Mouse (Mus musculus) layer of hippocampus, adult 8-10 months (tissue): Measurements from ENCODE around the gene Arid5a. TPM values are rescaled to one million over a fixed set of nuclear protein-coding genes. Genes with fewer than 3 reads are reported as not detected.
A peak's percentile ranks its signal among the peaks of the same experiment; 100 is the strongest.

Experiments used
- DNase-seq, 2 experiments: peaks; one replicate each; pipeline ENCODE4 v3.0.0; 2022; ENCODE audit warnings: low spot score in 2 of 2
- total RNA-seq, 4 experiments: library from RNA; stranded (reverse); gene quantifications; 2 replicates each; pipeline ENCODE4 v1.2.4; 2022

Gene Arid5a
- total RNA-seq, 4 experiments from 2014 or later, result 18.1 to 22.0 (median 18.8) TPM

GRCm38 (mm10) chr1:36293470-36293869 is 14.1 kb upstream of the Arid5a start:
- DNase-seq, result no peak

GRCm38 (mm10) chr1:36294402-36294801 is 13.1 kb upstream of the Arid5a start:
- no peak for DNase-seq

GRCm38 (mm10) chr1:36296466-36297149 is 10.9 kb upstream of the Arid5a start:
- DNase-seq, result no peak

- no peak for DNase-seq
Observed at GRCm38 (mm10) chr1:36298107-36298506, 9.4 kb upstream of the Arid5a start.

- DNase-seq, result no peak
Observed at GRCm38 (mm10) chr1:36299126-36299525, 8.4 kb upstream of the Arid5a start.

- DNase-seq, result no peak
Observed at GRCm38 (mm10) chr1:36299676-36300075, 7.9 kb upstream of the Arid5a start.

- no peak for DNase-seq
Observed at GRCm38 (mm10) chr1:36300486-36300885, 7.0 kb upstream of the Arid5a start.

GRCm38 (mm10) chr1:36302273-36302672 is 5.3 kb upstream of the Arid5a start:
- no peak for DNase-seq

GRCm38 (mm10) chr1:36302957-36303356 is 4.6 kb upstream of the Arid5a start:
- no peak for DNase-seq

GRCm38 (mm10) chr1:36303381-36304320 is 3.9 kb upstream of the Arid5a start:
- peak; percentile 82 to 86 for DNase-seq

- no peak for DNase-seq
Observed at GRCm38 (mm10) chr1:36304764-36305163, 2.8 kb upstream of the Arid5a start.

- DNase-seq, result no peak
Observed at GRCm38 (mm10) chr1:36306120-36306519, 1.4 kb upstream of the Arid5a start.

GRCm38 (mm10) chr1:36307121-36307494 is 425 bp upstream of the Arid5a start:
- no peak for DNase-seq

GRCm38 (mm10) chr1:36308451-36308901 is 943 bp downstream of the Arid5a start:
- DNase-seq, result no peak

GRCm38 (mm10) chr1:36308966-36309475 is 1.5 kb downstream of the Arid5a start:
- DNase-seq, result no peak

GRCm38 (mm10) chr1:36309498-36309901 is 2.0 kb downstream of the Arid5a start:
- peak; percentile 65 to 79 for DNase-seq

GRCm38 (mm10) chr1:36314959-36315775 is 7.6 kb downstream of the Arid5a start:
- no peak for DNase-seq

- no peak for DNase-seq
Observed at GRCm38 (mm10) chr1:36315776-36316100, 8.2 kb downstream of the Arid5a start.

GRCm38 (mm10) chr1:36321164-36321563 is 13.6 kb downstream of the Arid5a start:
- DNase-seq, result no peak

- no peak for DNase-seq
Observed at GRCm38 (mm10) chr1:36321829-36322573, 14.5 kb downstream of the Arid5a start.

- no peak for DNase-seq
Observed at GRCm38 (mm10) chr1:36323076-36323475, 15.5 kb downstream of the Arid5a start.
